Mouse (Mus musculus) hindbrain, embryonic 12.5 days (tissue): ENCODE measurements around the gene Gm21887. TPM values are rescaled to one million over a fixed set of nuclear protein-coding genes. Genes with fewer than 3 reads are reported as not detected.
A peak's percentile ranks its signal among the peaks of the same experiment; 100 is the strongest.
"Not testable (repeated sequence)": the region's sequence is repeated elsewhere in the genome, so short reads cannot be mapped to it uniquely, and the experiment has no call there.

Source experiments
- ATAC-seq: fragments of 200-750 bp; cut with Nextera tagmentation; 2 replicates; pipeline ENCODE4 v1.8.0; 2017; ENCODE audit warnings: moderate TSS enrichment; ENCODE audit not compliant: low FRiP score
- H3K27ac ChIP-seq: fragments of 300-500 bp; sonication (generic); 2 replicates; pipeline ENCODE4 v1.5.1; 2016; ENCODE audit warnings: mild to moderate bottlenecking
- H3K27me3 ChIP-seq: fragments of 300-500 bp; sonication (generic); 2 replicates; pipeline ENCODE4 v1.6.1; 2016; ENCODE audit warnings: mild to moderate bottlenecking
- H3K36me3 ChIP-seq: fragments of 300-500 bp; sonication (generic); 2 replicates; pipeline ENCODE4 v1.6.1; 2016; ENCODE audit warnings: mild to moderate bottlenecking
- H3K4me1 ChIP-seq: fragments of 300-500 bp; sonication (generic); 2 replicates; pipeline ENCODE4 v1.6.1; 2016
- H3K4me2 ChIP-seq: fragments of 300-500 bp; sonication (generic); replicated peaks from 2 replicates; pipeline ENCODE4 v1.6.1; 2016; ENCODE audit warnings: mild to moderate bottlenecking
- H3K4me3 ChIP-seq: fragments of 300-500 bp; sonication (generic); 2 replicates; pipeline ENCODE4 v1.5.1; 2016; ENCODE audit warnings: mild to moderate bottlenecking
- H3K9ac ChIP-seq: fragments of 300-500 bp; sonication (generic); 2 replicates; pipeline ENCODE4 v1.6.1; 2016; ENCODE audit warnings: mild to moderate bottlenecking, moderate library complexity
- H3K9me3 ChIP-seq: fragments of 300-500 bp; sonication (generic); replicated peaks from 2 replicates; pipeline ENCODE4 v1.6.1; 2016; ENCODE audit warnings: mild to moderate bottlenecking
- WGBS: fragments of 180-500 bp; shearing (Covaris S2); methylation state at CpG from one replicate; pipeline ENCODE4 v1.1.7; 2016; 5-methylcytosine and 5-hydroxymethylcytosine counted together
- polyA plus RNA-seq: library from polyadenylated mRNA; unstranded; fragments of >200 nt; fragmentation: Nextera tagmentation; extraction: Ambion mirVana; gene quantifications from 2 replicates; pipeline ENCODE4 v1.2.1, GENCODE M21; 2016

Gm21887 gene
- polyA plus RNA-seq, 1 experiment from 2014 or later, result 249 TPM

GRCm38 (mm10) chrX:169986519-169987367 is 22.7 kb upstream of the Gm21887 start:
- not testable (repeated sequence) for H3K27me3 ChIP-seq, H3K4me1 ChIP-seq
- peak overlapping the region; percentile 34 for H3K4me2 ChIP-seq
- peaks cover 68% of the 10 kb centered on the region for H3K36me3 ChIP-seq
- peak overlapping the region; percentile 14 for H3K27ac ChIP-seq
- H3K9ac ChIP-seq, result peak overlapping the region; percentile 20; the same call in 1 of the 2 replicates
- H3K9me3 ChIP-seq, result peaks cover 67% of the 10 kb centered on the region
- ATAC-seq, result peak; percentile 94
- WGBS, result 59% methylated on average over 51 of the region's 51 CpGs
- peak overlapping the region; percentile 14 for H3K4me3 ChIP-seq

DNA sequence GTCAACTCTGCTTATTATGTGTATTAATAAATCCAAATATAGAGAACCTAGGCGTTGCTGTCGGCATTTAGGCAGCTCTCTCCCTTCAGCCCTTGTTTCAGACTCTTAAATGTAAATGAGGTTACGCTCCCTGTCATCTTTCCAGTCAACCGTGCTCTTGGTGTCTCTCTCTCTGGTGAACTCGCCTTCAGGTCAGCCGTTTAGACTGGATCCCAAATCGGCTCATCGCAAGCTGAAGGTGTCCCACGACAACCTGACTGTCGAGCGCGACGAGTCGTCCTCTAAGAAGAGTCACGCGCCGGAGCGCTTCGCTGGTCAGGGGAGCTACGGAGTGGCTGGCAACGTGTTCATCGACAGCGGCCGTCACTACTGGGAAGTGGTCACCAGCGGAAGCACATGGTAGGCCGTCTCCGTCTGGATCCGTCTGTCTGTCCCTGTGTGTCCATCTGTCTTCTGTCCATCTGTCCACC is 22.1 kb upstream of the Gm21887 start:
- not testable (repeated sequence) for H3K27ac ChIP-seq, H3K27me3 ChIP-seq, H3K9ac ChIP-seq, H3K4me1 ChIP-seq, H3K4me3 ChIP-seq, H3K4me2 ChIP-seq
- H3K36me3 ChIP-seq, result peaks cover 61% of the 10 kb centered on the region
- ATAC-seq, result peak; percentile 14
- 88% methylated on average over 28 of the region's 28 CpGs for WGBS
- peaks cover 61% of the 10 kb centered on the region for H3K9me3 ChIP-seq

DNA sequence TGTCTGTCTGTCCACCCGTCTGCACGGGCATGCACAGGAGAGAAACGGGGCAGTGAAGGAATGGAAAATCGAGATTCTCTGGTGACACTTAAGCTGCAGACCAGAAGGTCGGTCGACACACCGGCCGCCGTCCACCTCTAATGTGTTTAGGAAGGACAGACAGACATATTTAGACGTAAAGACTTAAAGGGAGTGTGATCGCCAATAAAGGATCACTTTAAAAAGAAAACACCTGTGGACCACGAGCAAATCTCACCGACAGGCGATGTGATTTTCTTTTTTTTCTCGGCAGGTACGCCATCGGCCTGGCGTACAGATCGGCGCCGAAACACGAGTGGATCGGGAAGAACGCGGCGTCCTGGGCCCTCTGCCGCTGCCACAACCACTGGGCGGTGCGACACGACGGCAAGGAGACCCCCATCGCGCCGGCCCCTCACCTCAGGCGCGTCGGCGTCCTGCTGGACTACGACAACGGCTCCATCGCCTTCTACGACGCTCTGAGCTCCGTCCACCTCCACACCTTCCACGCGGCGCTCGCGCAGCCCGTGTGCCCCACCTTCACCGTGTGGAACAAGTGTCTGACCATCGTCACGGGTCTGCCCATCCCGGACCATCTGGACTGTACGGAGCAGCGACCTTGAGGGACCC is 20.8 kb upstream of the Gm21887 start:
- H3K9me3 ChIP-seq, result peaks cover 48% of the 10 kb centered on the region
- H3K4me2 ChIP-seq, H3K27ac ChIP-seq, ATAC-seq, H3K4me3 ChIP-seq, H3K9ac ChIP-seq, H3K4me1 ChIP-seq, H3K27me3 ChIP-seq: not testable (repeated sequence)
- H3K36me3 ChIP-seq, result peaks cover 48% of the 10 kb centered on the region
- WGBS, result 93% methylated on average over 56 of the region's 56 CpGs

DNA sequence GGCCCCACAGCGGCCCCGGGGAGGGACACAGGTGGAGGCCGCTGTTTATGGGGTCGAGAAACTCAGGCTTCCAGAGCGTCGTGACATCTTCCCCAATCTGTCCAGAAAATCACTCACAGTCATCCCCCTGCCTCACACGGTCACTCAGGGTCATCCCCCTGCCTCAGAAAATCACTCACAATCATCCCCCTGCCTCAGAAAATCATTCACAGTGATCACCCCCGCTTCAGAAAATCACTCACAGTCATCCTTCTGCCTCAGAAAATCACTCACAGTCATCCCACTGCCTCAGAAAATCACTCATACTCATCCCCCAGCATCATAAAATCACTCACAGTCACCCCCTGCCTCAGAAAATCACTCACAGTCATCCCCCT is 20.3 kb upstream of the Gm21887 start:
- H3K9ac ChIP-seq, H3K4me1 ChIP-seq, H3K27me3 ChIP-seq, H3K27ac ChIP-seq, ATAC-seq, H3K4me3 ChIP-seq, H3K4me2 ChIP-seq: not testable (repeated sequence)
- Histone ChIP-seq H3K9me3 (peaks cover 45% of the 10 kb centered on the region), H3K36me3 (peaks cover 45% of the 10 kb centered on the region)
- WGBS, result 84% methylated on average over 8 of the region's 8 CpGs

DNA sequence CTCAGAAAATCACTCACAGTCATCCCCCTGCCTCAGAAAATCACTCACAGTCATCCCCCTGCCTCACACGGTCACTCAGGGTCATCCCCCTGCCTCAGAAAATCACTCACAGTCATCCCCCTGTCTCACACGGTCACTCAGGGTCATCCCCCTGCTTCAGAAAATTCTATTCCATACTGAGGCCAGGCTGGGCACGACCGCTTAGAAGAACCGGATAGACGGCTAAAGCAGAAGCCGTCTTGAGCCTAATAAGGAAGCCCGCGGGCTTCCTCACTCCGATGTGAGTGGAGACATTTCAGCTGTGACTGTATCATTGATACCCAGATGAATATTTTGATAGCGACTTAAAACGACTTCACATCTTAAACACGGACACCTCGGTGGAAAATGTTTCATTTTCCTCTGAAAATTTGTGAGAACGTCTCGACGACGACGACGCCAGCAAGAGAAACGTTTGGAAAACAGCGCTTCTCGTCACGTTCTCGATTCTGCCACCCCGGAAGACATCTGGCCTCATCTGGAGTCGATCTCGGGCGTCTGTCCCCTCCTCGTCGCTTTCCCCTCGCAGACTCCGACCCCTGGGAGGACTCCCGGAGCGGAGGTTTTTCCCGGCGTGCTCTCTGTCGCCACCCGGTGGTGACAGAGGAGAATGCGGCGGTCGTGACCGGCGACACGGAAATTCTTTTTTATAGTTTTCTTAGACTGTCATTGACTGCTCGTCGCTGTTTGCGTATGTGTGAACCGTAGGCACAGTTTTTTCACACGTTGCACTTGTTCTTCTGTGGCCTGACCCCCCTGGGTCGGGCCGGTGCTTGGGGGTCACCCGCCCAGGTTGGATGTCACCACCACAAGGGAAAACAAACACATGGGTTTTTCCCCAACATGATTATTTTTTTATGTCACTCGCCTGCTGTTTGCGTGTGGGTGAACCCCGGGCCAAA is 19.5 kb upstream of the Gm21887 start:
- not testable (repeated sequence) for H3K27me3 ChIP-seq, ATAC-seq
- 79% methylated on average over 56 of the region's 56 CpGs for whole genome bisulfite sequencing

GRCm38 (mm10) chrX:169991128-169991873 is 18.2 kb upstream of the Gm21887 start:
- ATAC-seq, result peak; percentile 14; the same call in 1 of the 2 replicates
- peaks cover 31% of the 10 kb centered on the region for H3K9me3 ChIP-seq
- H3K4me2 ChIP-seq, result peak overlapping the region; percentile 30; the same call in 1 of the 2 replicates
- not testable (repeated sequence) for H3K27me3 ChIP-seq, H3K27ac ChIP-seq, H3K4me1 ChIP-seq, H3K9ac ChIP-seq
- WGBS, result 13% methylated on average over 13 of the region's 28 CpGs
- peak overlapping the region; percentile 18; the same call in 1 of the 2 replicates for H3K4me3 ChIP-seq
- H3K36me3 ChIP-seq, result peaks cover 29% of the 10 kb centered on the region

More for the DNA sequence above, 19.5 kb upstream of the Gm21887 start:
- peaks cover 37% of the 10 kb centered on the region for H3K36me3 ChIP-seq
- H3K4me3 ChIP-seq, H3K27ac ChIP-seq, H3K9ac ChIP-seq, H3K4me2 ChIP-seq, H3K4me1 ChIP-seq: not testable (repeated sequence)
- peaks cover 37% of the 10 kb centered on the region for H3K9me3 ChIP-seq

GRCm38 (mm10) chrX:169992086-169992930 is 17.2 kb upstream of the Gm21887 start:
- H3K4me3 ChIP-seq, ATAC-seq, H3K4me2 ChIP-seq, H3K4me1 ChIP-seq, H3K27me3 ChIP-seq, H3K27ac ChIP-seq, H3K9ac ChIP-seq: not testable (repeated sequence)
- H3K9me3 ChIP-seq, result peaks cover 26% of the 10 kb centered on the region
- H3K36me3 ChIP-seq, result peaks cover 24% of the 10 kb centered on the region
- WGBS, result 18% methylated on average over 5 of the region's 15 CpGs

GRCm38 (mm10) chrX:169992951-169993547 is 16.4 kb upstream of the Gm21887 start:
- Histone ChIP-seq H3K9me3 (peaks cover 22% of the 10 kb centered on the region), H3K36me3 (peaks cover 20% of the 10 kb centered on the region)
- not testable (repeated sequence) for H3K27me3 ChIP-seq, H3K4me2 ChIP-seq, H3K27ac ChIP-seq, H3K4me3 ChIP-seq, ATAC-seq, H3K4me1 ChIP-seq, H3K9ac ChIP-seq
- 50% methylated on average over 4 of the region's 8 CpGs for WGBS

GRCm38 (mm10) chrX:169994011-169994865 is 15.2 kb upstream of the Gm21887 start:
- H3K27me3 ChIP-seq, H3K27ac ChIP-seq, H3K4me1 ChIP-seq, ATAC-seq, H3K9ac ChIP-seq, H3K4me3 ChIP-seq, H3K4me2 ChIP-seq: not testable (repeated sequence)
- Histone ChIP-seq H3K36me3 (peaks cover 11% of the 10 kb centered on the region), H3K9me3 (peaks cover 15% of the 10 kb centered on the region)
- WGBS, result 27% methylated on average over 3 of the region's 33 CpGs
